Mouse (Mus musculus) kidney, adult 2 months (tissue): ENCODE measurements at regions not wholly inside any gene's neighbourhood (a gene's known extent, or its start where the extent isn't known, plus 50 kb on each side); places are given as distances from the start of the nearest gene placed in this dataset.

ENCODE experiments used
- CTCF ChIP-seq: fragments of 200-500 bp; conservative IDR thresholded peaks from 2 replicates; pipeline ENCODE4 v1.5.1; 2011; ENCODE audit warnings: low read depth, mild to moderate bottlenecking, control low read depth, low read length, moderate library complexity, mixed read lengths; ENCODE audit not compliant: insufficient read depth, insufficient read length
- POLR2A ChIP-seq: fragments of 200-500 bp; IDR thresholded peaks from one replicate; pipeline ENCODE4 v1.6.1; 2011; ENCODE audit warnings: low read depth, low read length, control low read depth

DNA sequence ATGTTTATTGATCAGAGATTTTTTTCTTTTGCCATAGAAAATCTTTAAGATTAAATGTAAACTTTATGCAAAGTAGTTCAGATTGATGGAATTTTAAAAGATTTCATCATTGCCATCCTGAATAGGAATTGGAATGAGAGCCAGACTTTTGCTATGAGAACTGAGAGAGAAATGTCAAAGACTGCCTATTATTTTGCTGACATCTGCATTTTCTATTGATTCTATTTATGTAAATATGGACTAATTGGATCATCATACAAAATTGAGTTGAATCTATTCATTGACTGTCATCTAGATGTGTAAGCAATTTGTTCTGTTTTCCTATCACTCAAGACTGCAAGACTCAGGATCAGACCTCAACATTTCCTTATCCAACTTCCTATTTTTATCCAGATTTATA lies 659.7 kb downstream of the Cdh8 start:
- TF ChIP-seq POLR2A (no peak), CTCF (no peak)
